Mouse (Mus musculus) forebrain, embryonic 11.5 days (tissue): Measurements from ENCODE around the gene Otulin. TPM values are rescaled to one million over a fixed set of nuclear protein-coding genes. Genes with fewer than 3 reads are reported as not detected.

Experiments used
- ATAC-seq: fragments of 200-750 bp; cut with Nextera tagmentation; replicated peaks from 2 replicates; pipeline ENCODE4 v1.8.0; 2017; ENCODE audit warnings: moderate TSS enrichment; ENCODE audit not compliant: low FRiP score
- DNase-seq: peaks from one replicate; pipeline ENCODE4 v3.0.0-alpha.2; 2017; ENCODE audit warnings: low spot score
- H3K27ac ChIP-seq: fragments of 300-500 bp; sonication (generic); 2 replicates; pipeline ENCODE4 v1.5.1; 2014; ENCODE audit warnings: low read depth, low read length
- H3K27me3 ChIP-seq: fragments of 300-500 bp; sonication (generic); 2 replicates; pipeline ENCODE4 v1.6.1; 2014; ENCODE audit warnings: mild to moderate bottlenecking, low read length, mixed read lengths; ENCODE audit not compliant: control insufficient read depth, insufficient read depth
- H3K36me3 ChIP-seq: fragments of 300-500 bp; sonication (generic); 2 replicates; pipeline ENCODE4 v1.6.1; 2014; ENCODE audit warnings: mild to moderate bottlenecking, low read length, moderate library complexity, mixed read lengths; ENCODE audit not compliant: control insufficient read depth, insufficient read depth
- H3K4me1 ChIP-seq: fragments of 300-500 bp; sonication (generic); replicated peaks from 2 replicates; pipeline ENCODE4 v1.6.1; 2014; ENCODE audit warnings: low read length, mixed read lengths; ENCODE audit not compliant: control insufficient read depth, insufficient read depth
- H3K4me2 ChIP-seq: fragments of 300-500 bp; sonication (generic); 2 replicates; pipeline ENCODE4 v1.6.1; 2014; ENCODE audit warnings: low read depth, mild to moderate bottlenecking, low read length, moderate library complexity, mixed read lengths; ENCODE audit not compliant: severe bottlenecking
- H3K4me3 ChIP-seq: fragments of 300-500 bp; sonication (generic); 2 replicates; pipeline ENCODE4 v1.5.1; 2014; ENCODE audit warnings: low read depth, low read length
- H3K9ac ChIP-seq: fragments of 300-500 bp; sonication (generic); 2 replicates; pipeline ENCODE4 v1.6.1; 2014; ENCODE audit warnings: low read length
- H3K9me3 ChIP-seq: fragments of 300-500 bp; sonication (generic); 2 replicates; pipeline ENCODE4 v1.6.1; 2016; ENCODE audit warnings: low read length, mixed read lengths; ENCODE audit not compliant: control insufficient read depth
- WGBS: fragments of 180-500 bp; shearing (Covaris S2); extraction: QIAGEN DNeasy Blood & Tissue Kit; methylation state at CpG from one replicate; pipeline ENCODE4 v1.1.7; 2014; 5-methylcytosine and 5-hydroxymethylcytosine counted together
- microRNA-seq: library from miRNA; unstranded; fragments of <30 nt; microRNA quantifications from one replicate; pipeline ENCODE4, GENCODE M21; 2016; ENCODE audit not compliant: insufficient number of aligned reads
- polyA plus RNA-seq: library from polyadenylated mRNA; unstranded; fragments of >200 nt; fragmentation: Nextera tagmentation; extraction: Ambion mirVana; gene quantifications from 2 replicates; pipeline ENCODE4 v1.2.1, GENCODE M21; 2014

The Otulin gene
- polyA plus RNA-seq, 1 experiment from 2014 or later = 35.7 TPM

DNA sequence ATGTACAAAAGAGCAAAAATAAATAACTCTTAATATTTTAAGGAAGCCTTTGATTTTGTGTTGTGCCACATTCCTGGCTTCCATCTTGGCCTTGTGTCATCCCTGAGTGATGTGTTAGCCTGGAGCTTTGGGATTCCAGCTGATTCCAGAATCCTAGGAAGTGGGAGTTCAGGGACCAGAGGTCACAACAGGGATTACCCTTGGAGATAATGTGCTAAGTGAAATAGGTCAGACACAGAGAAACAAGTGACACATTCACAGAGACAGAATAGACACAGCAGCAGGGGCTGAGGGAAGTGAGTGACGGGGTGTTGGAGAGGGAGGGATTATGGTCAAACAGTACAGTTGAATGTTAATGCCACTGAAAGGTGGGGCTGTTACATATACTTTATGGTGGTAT is 137.8 kb downstream of the Otulin start:
- no peak for DNase-seq
- 48% methylated on average over 1 of the region's 1 CpGs for WGBS
- Histone ChIP-seq H3K27ac (no peak overlapping the region), H3K4me3 (no peak overlapping the region), H3K9ac (no peak overlapping the region), H3K36me3 (no peaks in the 10 kb centered on the region), H3K27me3 (no peaks in the 10 kb centered on the region), H3K4me1 (peaks cover 10% of the 10 kb centered on the region; the same call in 1 of the 2 replicates), H3K9me3 (no peaks in the 10 kb centered on the region), H3K4me2 (no peak overlapping the region)
- ATAC-seq = no peak

Small RNAs within 50 kb of the gene (microRNA-seq; reads per million reads assigned to microRNA genes)
- gene Mir7117 = not detected

Other genes with a start within 250 kb of the Otulin start
- 6.8 and 7.5 TPM in 2 replicates for gene Ank, start 164.0 kb downstream of the Otulin start, polyA plus RNA-seq
- 9.2 and 9.4 TPM in 2 replicates for gene Otulinl, start 50.9 kb upstream of the Otulin start, polyA plus RNA-seq